Mouse (Mus musculus): ENCODE measurements around the gene Lrp6. TPM values are rescaled to one million over a fixed set of nuclear protein-coding genes. Genes with fewer than 3 reads are reported as not detected.

Gene Lrp6
- polyA plus RNA-seq, 1 experiment, result 38.3 TPM

DNA sequence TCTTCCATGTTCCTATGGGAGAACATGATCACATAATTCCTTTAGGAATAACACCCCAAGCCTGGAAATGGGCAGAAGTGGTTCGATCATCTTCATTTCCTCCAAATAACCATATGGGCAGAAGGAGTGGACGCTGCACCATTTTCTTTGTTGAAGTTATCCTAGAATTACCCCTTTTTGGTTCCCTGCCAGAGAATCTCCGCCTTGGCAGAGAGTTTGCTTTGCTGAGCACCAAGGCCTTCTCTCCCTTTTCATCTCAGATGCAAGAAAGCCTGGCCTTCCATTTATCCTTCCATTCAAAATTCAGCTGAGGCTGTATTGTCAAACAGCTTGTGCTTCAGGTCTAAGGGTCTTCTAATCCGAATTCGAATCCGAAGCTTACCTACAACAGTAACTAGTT lies 144.8 kb downstream of the Lrp6 start:
- no peak for DNase-seq
- Histone ChIP-seq H3K4me1 (ENCODE audit: control insufficient read depth, insufficient read depth, low read length) (no peaks in the 10 kb centered on the region; the same call in 1 of the 2 replicates), H3K4me3 (replicated peaks; ENCODE audit: extremely low read depth, low read depth, low read length) (no peak overlapping the region)
- TF ChIP-seq CTCF (IDR thresholded peaks at IDR 0.05; ENCODE audit: insufficient read depth, low read length) (no peak), POLR2A (IDR thresholded peaks at IDR 0.05; ENCODE audit: borderline replicate concordance, extremely low read depth, low read depth, low read length) (no peak)
- 70% methylated on average over 6 of the region's 6 CpGs for WGBS

DNA sequence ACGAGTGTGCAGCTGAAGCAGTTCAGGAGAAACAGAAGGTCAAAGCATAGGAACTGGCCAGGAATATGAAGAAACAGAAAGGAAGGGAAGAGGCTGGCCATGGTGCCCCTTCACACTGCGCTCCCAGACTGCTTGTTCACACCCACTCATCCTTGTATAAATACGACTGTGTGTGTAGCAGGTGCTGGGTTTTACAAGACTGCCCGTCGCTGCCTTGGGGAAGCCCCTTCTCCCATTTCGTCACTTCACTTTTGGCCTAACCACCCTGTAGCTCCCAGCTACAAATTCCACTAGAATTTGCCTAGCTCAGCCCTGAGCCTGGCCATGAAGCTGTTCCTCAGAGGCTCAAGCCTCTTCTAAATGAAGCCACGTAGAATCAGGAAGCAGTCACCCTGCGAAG lies 146.4 kb downstream of the Lrp6 start:
- no peak for DNase-seq
- 51% methylated on average over 8 of the region's 8 CpGs for WGBS
- TF ChIP-seq CTCF (IDR thresholded peaks at IDR 0.05; ENCODE audit: insufficient read depth, low read length), result no peak
- TF ChIP-seq POLR2A (IDR thresholded peaks at IDR 0.05; ENCODE audit: borderline replicate concordance, extremely low read depth, low read depth, low read length), result no peak
- Histone ChIP-seq H3K4me3 (replicated peaks; ENCODE audit: extremely low read depth, low read depth, low read length) (no peak overlapping the region), H3K4me1 (ENCODE audit: control insufficient read depth, insufficient read depth, low read length) (no peaks in the 10 kb centered on the region)

DNA sequence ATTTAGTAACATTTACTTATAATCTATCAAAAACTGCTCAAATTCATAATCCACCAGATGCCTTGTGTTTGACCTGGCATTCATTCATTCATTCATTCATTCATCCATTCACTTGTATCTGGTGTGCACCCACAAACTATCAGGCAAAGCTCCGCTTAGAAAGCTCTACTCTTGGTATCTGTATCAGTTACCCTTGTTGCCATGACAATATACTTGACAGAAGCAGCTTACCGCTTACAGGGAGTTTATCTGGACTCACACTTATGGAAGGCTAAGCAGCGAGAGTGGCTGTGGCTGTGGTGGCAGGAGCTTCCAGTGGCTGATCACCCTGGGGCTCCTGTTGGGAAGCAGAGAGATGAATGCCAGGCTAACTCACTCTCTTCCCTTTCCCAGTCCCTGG lies 148.9 kb downstream of the Lrp6 start:
- H3K4me3 ChIP-seq (replicated peaks; ENCODE audit: extremely low read depth, low read depth, low read length), result no peak overlapping the region
- no peak for TF ChIP-seq POLR2A (IDR thresholded peaks at IDR 0.05; ENCODE audit: borderline replicate concordance, extremely low read depth, low read depth, low read length)
- TF ChIP-seq CTCF (IDR thresholded peaks at IDR 0.05; ENCODE audit: insufficient read depth, low read length), result no peak
- DNase-seq, result no peak
- H3K4me1 ChIP-seq (ENCODE audit: control insufficient read depth, insufficient read depth, low read length), result no peaks in the 10 kb centered on the region
- 63% methylated on average over 3 of the region's 3 CpGs for WGBS

DNA sequence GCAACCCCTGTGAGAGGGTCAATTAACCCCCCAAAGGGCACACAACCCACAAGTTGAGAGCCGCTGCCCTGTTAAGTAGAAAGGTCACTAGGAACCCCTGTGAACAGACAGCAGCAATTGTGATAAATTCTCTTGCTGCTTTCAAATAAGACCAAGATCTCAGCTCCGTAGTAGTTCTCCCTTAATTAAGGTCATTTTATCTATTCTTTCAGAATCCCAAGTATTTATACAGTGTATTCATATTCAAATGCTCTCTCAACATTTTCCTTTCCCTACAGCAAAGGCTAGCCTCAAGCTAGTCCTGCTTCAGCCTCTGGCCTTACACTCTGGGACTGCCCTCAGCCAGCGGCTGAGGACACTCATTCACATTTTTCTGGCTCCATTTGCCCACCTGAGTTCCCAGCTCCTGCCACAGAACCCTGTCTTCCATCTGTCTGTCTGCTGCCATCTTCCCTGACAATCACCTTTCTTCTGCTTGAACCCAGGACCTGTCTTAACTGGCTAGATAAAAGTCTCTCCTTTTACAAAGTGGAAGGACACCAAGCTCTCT lies 150.1 kb downstream of the Lrp6 start:
- TF ChIP-seq POLR2A (IDR thresholded peaks at IDR 0.05; ENCODE audit: borderline replicate concordance, extremely low read depth, low read depth, low read length) (no peak), CTCF (IDR thresholded peaks at IDR 0.05; ENCODE audit: insufficient read depth, low read length) (no peak)
- DNase-seq, result no peak
- WGBS, result 82% methylated on average over 3 of the region's 3 CpGs
- no peak overlapping the region for H3K4me3 ChIP-seq (replicated peaks; ENCODE audit: extremely low read depth, low read depth, low read length)
- no peaks in the 10 kb centered on the region for H3K4me1 ChIP-seq (ENCODE audit: control insufficient read depth, insufficient read depth, low read length)

DNA sequence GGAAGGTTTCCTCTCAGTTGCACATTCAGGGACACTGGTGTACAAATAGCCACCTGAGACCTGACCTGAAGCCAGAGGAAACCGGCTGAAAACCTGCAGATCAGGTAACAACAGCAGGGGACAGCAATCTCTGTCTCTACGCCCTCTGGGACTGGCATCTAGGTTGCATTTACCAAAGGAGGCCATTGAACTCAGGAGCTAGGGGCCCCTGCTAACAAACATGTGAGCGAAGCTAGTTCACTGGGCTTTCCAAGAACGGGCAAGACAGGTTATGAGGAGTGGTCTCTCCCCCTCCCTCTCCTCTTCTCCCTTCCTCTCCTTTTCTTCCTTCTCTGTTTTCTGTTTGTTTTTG lies 152.3 kb downstream of the Lrp6 start:
- DNase-seq, result no peak
- no peak for TF ChIP-seq CTCF (IDR thresholded peaks at IDR 0.05; ENCODE audit: insufficient read depth, low read length)
- no peak for TF ChIP-seq POLR2A (IDR thresholded peaks at IDR 0.05; ENCODE audit: borderline replicate concordance, extremely low read depth, low read depth, low read length)
- Histone ChIP-seq H3K4me3 (replicated peaks; ENCODE audit: extremely low read depth, low read depth, low read length) (peak overlapping the region; percentile 36), H3K4me1 (ENCODE audit: control insufficient read depth, insufficient read depth, low read length) (no peaks in the 10 kb centered on the region)
- 55% methylated on average over 4 of the region's 4 CpGs for WGBS

DNA sequence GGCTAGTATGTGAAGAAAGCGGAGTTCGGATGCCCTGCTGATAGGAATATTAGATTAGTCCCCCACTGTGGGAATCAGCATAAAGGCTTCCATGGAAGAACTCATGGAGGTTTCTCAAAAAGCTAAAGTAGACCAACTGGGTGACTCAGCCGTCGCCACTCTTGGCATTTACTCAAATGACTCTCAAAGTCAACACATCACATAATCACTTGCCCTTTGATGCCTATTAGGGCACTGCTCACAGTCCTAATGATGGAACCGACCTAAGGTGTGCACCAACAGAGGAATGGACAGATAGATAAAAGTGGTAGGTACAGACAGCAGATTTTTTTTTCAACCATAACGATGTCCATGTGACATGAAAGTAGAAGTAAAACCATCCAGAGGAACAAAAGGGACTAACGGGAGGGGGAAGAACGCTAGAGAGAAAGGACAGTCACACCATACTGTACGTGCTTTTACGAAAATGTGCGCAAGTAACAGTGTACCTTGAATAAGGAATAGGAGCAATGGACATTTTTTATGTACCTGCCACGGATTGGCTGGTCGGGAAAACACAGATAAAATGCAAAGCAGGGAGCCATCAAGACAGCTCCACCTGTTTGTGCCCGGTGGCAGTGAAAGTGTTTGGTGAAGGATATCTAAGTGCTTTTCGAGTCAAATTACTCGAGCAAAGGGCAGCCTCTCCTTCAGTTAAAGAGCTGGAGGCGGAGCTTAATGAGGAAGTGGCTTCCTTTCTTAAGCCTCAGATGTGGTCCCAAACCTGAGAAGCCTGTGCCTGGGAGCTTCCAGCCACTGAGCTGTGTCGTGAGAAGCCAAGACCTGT lies 152.8 kb downstream of the Lrp6 start:
- TF ChIP-seq POLR2A (IDR thresholded peaks at IDR 0.05; ENCODE audit: borderline replicate concordance, extremely low read depth, low read depth, low read length) (peak; percentile 28; the same call in 1 of the 2 replicates), CTCF (IDR thresholded peaks at IDR 0.05; ENCODE audit: insufficient read depth, low read length) (no peak)
- Histone ChIP-seq H3K4me1 (ENCODE audit: control insufficient read depth, insufficient read depth, low read length) (no peaks in the 10 kb centered on the region), H3K4me3 (replicated peaks; ENCODE audit: extremely low read depth, low read depth, low read length) (peak overlapping the region; percentile 36)
- 43% methylated on average over 18 of the region's 18 CpGs for WGBS
- peak; percentile 34 for DNase-seq

DNA sequence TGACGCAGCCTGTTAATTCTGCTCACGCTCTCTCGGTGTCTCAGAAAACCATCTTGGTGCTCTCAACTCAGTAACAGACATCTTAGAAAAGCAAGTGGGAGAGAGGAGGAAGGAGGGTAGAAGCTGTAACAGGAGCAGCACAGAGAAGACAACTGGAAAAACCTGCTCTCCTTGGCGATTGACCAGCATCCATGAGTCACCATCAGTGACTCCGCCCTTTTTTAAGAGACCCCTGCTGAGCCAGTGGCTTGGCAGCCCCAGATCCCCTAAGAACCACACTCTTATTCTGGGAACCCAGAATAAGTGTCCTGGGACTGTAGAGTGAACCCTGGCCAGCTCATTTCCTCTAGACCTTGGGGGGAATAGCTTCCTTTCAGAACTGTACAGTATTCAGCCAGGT lies 159.5 kb downstream of the Lrp6 start:
- no peak overlapping the region for H3K4me3 ChIP-seq (replicated peaks; ENCODE audit: extremely low read depth, low read depth, low read length)
- no peaks in the 10 kb centered on the region; the same call in 1 of the 2 replicates for H3K4me1 ChIP-seq (ENCODE audit: control insufficient read depth, insufficient read depth, low read length)
- TF ChIP-seq POLR2A (IDR thresholded peaks at IDR 0.05; ENCODE audit: borderline replicate concordance, extremely low read depth, low read depth, low read length), result no peak
- no peak for TF ChIP-seq CTCF (IDR thresholded peaks at IDR 0.05; ENCODE audit: insufficient read depth, low read length)
- 51% methylated on average over 5 of the region's 5 CpGs for WGBS
- no peak for DNase-seq

DNA sequence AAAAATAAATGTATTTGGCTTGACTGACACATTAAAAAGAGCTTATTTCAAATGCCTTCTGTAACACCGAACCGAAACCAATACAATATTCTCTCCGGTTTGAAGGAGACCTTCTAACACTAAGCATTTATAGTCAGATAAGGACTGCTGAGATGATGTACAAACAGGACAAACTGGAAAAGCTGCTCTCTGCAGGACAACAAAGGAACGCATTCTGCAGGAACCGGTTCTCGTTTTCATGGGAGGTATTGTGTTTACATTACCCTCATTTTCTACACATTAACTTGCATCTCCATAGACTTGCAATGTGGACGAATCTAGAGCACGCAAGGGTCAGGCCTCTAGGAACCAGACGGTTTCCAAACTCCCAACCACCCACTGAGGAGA lies 163.1 kb downstream of the Lrp6 start:
- TF ChIP-seq POLR2A (IDR thresholded peaks at IDR 0.05; ENCODE audit: borderline replicate concordance, extremely low read depth, low read depth, low read length) (no peak), CTCF (IDR thresholded peaks at IDR 0.05; ENCODE audit: insufficient read depth, low read length) (no peak)
- Histone ChIP-seq H3K4me3 (replicated peaks; ENCODE audit: extremely low read depth, low read depth, low read length) (no peak overlapping the region), H3K4me1 (ENCODE audit: control insufficient read depth, insufficient read depth, low read length) (no peaks in the 10 kb centered on the region; the same call in 1 of the 2 replicates)
- 61% methylated on average over 9 of the region's 9 CpGs for WGBS
- no peak for DNase-seq

DNA sequence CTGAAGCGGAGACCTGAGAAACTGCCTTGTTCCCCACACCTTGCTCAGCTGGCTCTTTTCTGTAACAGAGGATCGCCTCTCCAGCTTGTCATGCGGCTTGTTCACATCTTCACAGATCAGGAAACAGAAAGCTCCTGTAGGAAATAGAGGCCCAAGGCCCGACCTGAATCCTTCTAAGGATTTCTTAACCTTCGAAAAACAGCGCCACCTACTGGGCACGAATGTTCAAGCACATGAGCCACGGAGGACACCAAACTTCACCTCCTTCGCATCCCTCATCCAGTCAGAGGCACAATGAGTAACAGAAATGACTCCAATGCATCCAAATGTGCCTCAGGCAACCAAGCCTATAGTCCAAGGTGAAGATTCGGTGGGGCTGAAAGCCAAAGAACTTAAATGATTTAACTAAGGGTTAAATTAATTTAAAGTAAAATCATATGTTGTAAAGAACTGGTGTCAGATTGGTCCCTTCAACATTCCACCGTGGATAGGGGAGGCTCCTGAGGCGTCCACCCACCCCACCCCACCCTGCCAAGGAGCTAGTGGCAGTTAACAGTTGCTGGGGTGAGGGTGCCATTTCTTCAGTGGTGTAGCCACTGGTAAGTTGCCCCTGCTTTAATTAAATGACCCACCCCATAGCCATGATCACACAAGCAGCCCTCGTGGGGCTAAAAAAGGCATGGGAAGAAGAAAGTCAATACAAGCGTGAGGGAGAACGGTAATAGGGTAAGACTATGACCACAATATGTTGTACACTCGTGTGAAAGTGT lies 163.7 kb downstream of the Lrp6 start:
- 36% methylated on average over 16 of the region's 16 CpGs for WGBS
- DNase-seq, result peak; percentile 54
- TF ChIP-seq CTCF (IDR thresholded peaks at IDR 0.05; ENCODE audit: insufficient read depth, low read length), result peak; percentile 79
- TF ChIP-seq POLR2A (IDR thresholded peaks at IDR 0.05; ENCODE audit: borderline replicate concordance, extremely low read depth, low read depth, low read length), result no peak
- Histone ChIP-seq H3K4me1 (ENCODE audit: control insufficient read depth, insufficient read depth, low read length) (no peaks in the 10 kb centered on the region; the same call in 1 of the 2 replicates), H3K4me3 (replicated peaks; ENCODE audit: extremely low read depth, low read depth, low read length) (no peak overlapping the region)

Other genes with a start within 250 kb of the Lrp6 start
- gene Bcl2l14, start 170.6 kb downstream of the Lrp6 start, polyA plus RNA-seq (2012; rRNA removed), result 0.81 and 1.2 TPM in 2 replicates
- gene Mansc1, start 65.5 kb upstream of the Lrp6 start, polyA plus RNA-seq (2012; rRNA removed), result 9.5 and 11.8 TPM in 2 replicates
- 11.1 and 11.5 TPM in 2 replicates for gene Borcs5, start 72.5 kb upstream of the Lrp6 start, polyA plus RNA-seq (2012; rRNA removed)
- 19.5 and 21.1 TPM in 2 replicates for gene Dusp16, start 225.7 kb upstream of the Lrp6 start, polyA plus RNA-seq (2012; rRNA removed)

Data from lung, adult 2 months (tissue).